In genomic region chr2:48814223-48815038, GRCm38 (mm10) we compare ENCODE assay signal across 7 mouse cellular contexts. TPM values are rescaled to one million over a fixed set of nuclear protein-coding genes. Genes with fewer than 3 reads are reported as not detected.
DNase-seq lines count a peak whose midpoint lies in the region; ATAC-seq and TF ChIP-seq lines count a peak whose summit lies in the region.

No protein-coding gene starts in this region.

- no peaks in the 10 kb centered on the region for H3K9me3 ChIP-seq in intestine, embryonic 15.5 days
- H3K9me3 ChIP-seq in limb, embryonic 11.5 days (ENCODE audit: control insufficient read depth, low read length), result no peaks in the 10 kb centered on the region
- H3K9me3 ChIP-seq in midbrain, embryonic 11.5 days (ENCODE audit: control insufficient read depth, low read length), result no peaks in the 10 kb centered on the region

- peak overlapping the region; percentile 95 for H3K4me3 ChIP-seq in cortical plate, adult 2 months (ENCODE audit: insufficient read depth, low read length)
- H3K4me3 ChIP-seq in intestine, embryonic 15.5 days (replicated peaks), result peak overlapping the region; percentile 89
- H3K4me3 ChIP-seq in limb, embryonic 11.5 days (ENCODE audit: low read depth, low read length), result peak overlapping the region; percentile 84
- H3K4me3 ChIP-seq in midbrain, embryonic 11.5 days (ENCODE audit: low read depth, low read length), result peak overlapping the region; percentile 85

- DNase-seq in adrenal gland, adult 2 months, result peak; percentile 67
- DNase-seq in gastrocnemius, postnatal 25 days, result peak; percentile 24
- peak; percentile 65 for DNase-seq in limb, embryonic 11.5 days (ENCODE audit: low spot score)
- peak; percentile 96 for DNase-seq in midbrain, embryonic 11.5 days (ENCODE audit: low spot score, missing footprints)
- peak; percentile 10 to 35 for DNase-seq in spleen, adult 18-20 months

- peak overlapping the region; percentile 98 for H3K27ac ChIP-seq in cortical plate, adult 2 months (ENCODE audit: insufficient read depth, low read length)
- peak overlapping the region; percentile 96 for H3K27ac ChIP-seq in intestine, embryonic 15.5 days
- peak overlapping the region; percentile 92 for H3K27ac ChIP-seq in limb, embryonic 11.5 days (replicated peaks; ENCODE audit: low read depth, low read length)
- peak overlapping the region; percentile 94 for H3K27ac ChIP-seq in midbrain, embryonic 11.5 days (ENCODE audit: low read depth, low read length)

- 0 out of 2 replicates have a peak, but pooled peaks have one; percentile 29 for TF ChIP-seq POLR2A in cortical plate, adult 2 months (IDR thresholded peaks at IDR 0.05; ENCODE audit: extremely low read depth, insufficient read depth, low read length)

- peak; percentile 79 for ATAC-seq in intestine, embryonic 15.5 days
- no peak; the same call in 1 of the 2 replicates for ATAC-seq in limb, embryonic 11.5 days (ENCODE audit: insufficient number of reproducible peaks, low FRiP score, low TSS enrichment, low read depth)
- ATAC-seq in midbrain, embryonic 11.5 days (ENCODE audit: low FRiP score), result peak; percentile 78

- peak overlapping the region; percentile 88 for H3K9ac ChIP-seq in intestine, embryonic 15.5 days
- H3K9ac ChIP-seq in limb, embryonic 11.5 days (ENCODE audit: low read length), result peak overlapping the region; percentile 90
- peak overlapping the region; percentile 86 for H3K9ac ChIP-seq in midbrain, embryonic 11.5 days (ENCODE audit: low read length)

- WGBS in intestine, embryonic 15.5 days, result under 1% methylated on average over 66 of the region's 76 CpGs
- WGBS in limb, embryonic 11.5 days, result under 1% methylated on average over 74 of the region's 76 CpGs
- under 1% methylated on average over 66 of the region's 76 CpGs for WGBS in midbrain, embryonic 11.5 days

- peak overlapping the region; percentile 60 for H3K4me2 ChIP-seq in intestine, embryonic 15.5 days (replicated peaks)
- H3K4me2 ChIP-seq in limb, embryonic 11.5 days (ENCODE audit: low read depth, severe bottlenecking), result peak overlapping the region; percentile 72
- H3K4me2 ChIP-seq in midbrain, embryonic 11.5 days, result peak overlapping the region; percentile 78

- no peaks in the 10 kb centered on the region for H3K27me3 ChIP-seq in intestine, embryonic 15.5 days (replicated peaks)
- H3K27me3 ChIP-seq in limb, embryonic 11.5 days (ENCODE audit: control insufficient read depth, insufficient read depth, low read length), result no peaks in the 10 kb centered on the region
- H3K27me3 ChIP-seq in midbrain, embryonic 11.5 days (ENCODE audit: control insufficient read depth, insufficient read depth, low read length), result no peaks in the 10 kb centered on the region

- H3K4me1 ChIP-seq in cortical plate, adult 2 months (ENCODE audit: control insufficient read depth, insufficient read depth, low read length), result peaks cover 2% of the 10 kb centered on the region; the same call in 1 of the 2 replicates
- H3K4me1 ChIP-seq in intestine, embryonic 15.5 days (replicated peaks), result 0 out of 2 replicates have a peak, but pooled peaks cover 6% of the 10 kb centered on the region
- peaks cover 5% of the 10 kb centered on the region; the same call in 1 of the 2 replicates for H3K4me1 ChIP-seq in limb, embryonic 11.5 days (ENCODE audit: control insufficient read depth, insufficient read depth, low read length)
- H3K4me1 ChIP-seq in midbrain, embryonic 11.5 days (ENCODE audit: control insufficient read depth, insufficient read depth, low read length), result peaks cover 10% of the 10 kb centered on the region; the same call in 1 of the 2 replicates

- H3K36me3 ChIP-seq in intestine, embryonic 15.5 days, result no peaks in the 10 kb centered on the region
- no peaks in the 10 kb centered on the region for H3K36me3 ChIP-seq in limb, embryonic 11.5 days (ENCODE audit: control insufficient read depth, insufficient read depth, low read length)
- no peaks in the 10 kb centered on the region for H3K36me3 ChIP-seq in midbrain, embryonic 11.5 days (ENCODE audit: control insufficient read depth, insufficient read depth, low read length)

- no peak for TF ChIP-seq CTCF in cortical plate, adult 2 months (IDR thresholded peaks at IDR 0.05; ENCODE audit: extremely low read depth, insufficient read depth, low read length)

RNA-seq across cellular contexts. Expression of gene Acvr2a, which starts 0.5 kb away (rescaled TPM):
- total RNA-seq in adrenal gland, adult 2 months (2021), result 10 to 100 TPM; 15.3 to 18.5 TPM
- polyA plus RNA-seq in adrenal gland, adult 2 months (2012; rRNA removed), result 3.6 and 4.0 TPM in 2 replicates
- 20.1 and 20.5 TPM in 2 replicates for polyA plus RNA-seq in cortical plate, adult 2 months (2012; rRNA removed)
- total RNA-seq in gastrocnemius, postnatal 25 days (2021), result 10 to 100 TPM; 13.4 to 19.4 TPM
- polyA plus RNA-seq in intestine, embryonic 15.5 days (2015; fragmentation: Nextera tagmentation; extraction: Ambion mirVana), result 13.7 and 16.6 TPM in 2 replicates
- 21.2 and 23.3 TPM in 2 replicates for polyA plus RNA-seq in limb, embryonic 11.5 days (2014; fragmentation: Nextera tagmentation; extraction: Ambion mirVana)
- polyA plus RNA-seq in midbrain, embryonic 11.5 days (2014; fragmentation: Nextera tagmentation; extraction: Ambion mirVana), result 39.0 and 40.3 TPM in 2 replicates

Comparison
In these comparisons a context has a peak if more than half of its experiments do, and no peak if none do; other contexts are left out.
1. DNase-seq: peak in every context shown above with its lines; median percentile 96 in midbrain, embryonic 11.5 days; 67 in adrenal gland, adult 2 months; 65 in limb, embryonic 11.5 days; 24 in gastrocnemius, postnatal 25 days; 22 in spleen, adult 18-20 months.